Mouse (Mus musculus) lung, postnatal 0 days (tissue): ENCODE measurements around the gene Cir1.

Experiments used
- CTCF ChIP-seq: IDR thresholded peaks from 2 replicates; pipeline ENCODE4 v1.5.1; 2016; ENCODE audit warnings: antibody characterized with exemption, mild to moderate bottlenecking
- EP300 ChIP-seq: IDR thresholded peaks from 2 replicates; pipeline ENCODE4 v1.6.1; 2016; ENCODE audit warnings: antibody characterized with exemption, mild to moderate bottlenecking, control low read depth

GRCm38 (mm10) chr2:73281707-73282106, 30.8 kb downstream of the Cir1 start:
- TF ChIP-seq CTCF (peak; percentile 64), EP300 (no peak)
